Mouse (Mus musculus) embryonic facial prominence, embryonic 13.5 days (tissue): Measurements from ENCODE around the gene Gab2. TPM values are rescaled to one million over a fixed set of nuclear protein-coding genes. Genes with fewer than 3 reads are reported as not detected.

Experiments used
- ATAC-seq: fragments of 200-750 bp; cut with Nextera tagmentation; 2 replicates; pipeline ENCODE4 v1.8.0; 2017; ENCODE audit warnings: low read depth; ENCODE audit not compliant: insufficient number of reproducible peaks, insufficient read depth, low FRiP score, low TSS enrichment
- H3K27ac ChIP-seq: fragments of 300-500 bp; sonication (generic); 2 replicates; pipeline ENCODE4 v1.5.1; 2015; ENCODE audit warnings: moderate library complexity, mild to moderate bottlenecking, inconsistent platforms
- H3K27me3 ChIP-seq: fragments of 300-500 bp; sonication (generic); 2 replicates; pipeline ENCODE4 v1.6.1; 2015; ENCODE audit warnings: mild to moderate bottlenecking, inconsistent platforms
- H3K36me3 ChIP-seq: fragments of 300-500 bp; sonication (generic); 2 replicates; pipeline ENCODE4 v1.6.1; 2015; ENCODE audit warnings: mild to moderate bottlenecking, inconsistent platforms
- H3K4me1 ChIP-seq: fragments of 300-500 bp; sonication (generic); 2 replicates; pipeline ENCODE4 v1.6.1; 2015; ENCODE audit warnings: inconsistent platforms
- H3K4me2 ChIP-seq: fragments of 300-500 bp; sonication (generic); 2 replicates; pipeline ENCODE4 v1.6.1; 2015; ENCODE audit warnings: moderate library complexity, mild to moderate bottlenecking, inconsistent platforms
- H3K4me3 ChIP-seq: fragments of 300-500 bp; sonication (generic); 2 replicates; pipeline ENCODE4 v1.5.1; 2015; ENCODE audit warnings: mild to moderate bottlenecking, inconsistent platforms
- H3K9ac ChIP-seq: fragments of 300-500 bp; sonication (generic); 2 replicates; pipeline ENCODE4 v1.6.1; 2015; ENCODE audit warnings: mild to moderate bottlenecking, inconsistent platforms
- H3K9me3 ChIP-seq: fragments of 300-500 bp; sonication (generic); 2 replicates; pipeline ENCODE4 v1.6.1; 2016; ENCODE audit warnings: inconsistent platforms
- WGBS: fragments of 180-500 bp; shearing (Covaris S2); methylation state at CpG from one replicate; pipeline ENCODE4 v1.1.7; 2015; ENCODE audit warnings: mixed read lengths; 5-methylcytosine and 5-hydroxymethylcytosine counted together
- polyA plus RNA-seq: library from polyadenylated mRNA; unstranded; fragments of >200 nt; fragmentation: Nextera tagmentation; extraction: Ambion mirVana; gene quantifications from 2 replicates; pipeline ENCODE4 v1.2.1, GENCODE M21; 2015

The Gab2 gene
- polyA plus RNA-seq, 1 experiment from 2014 or later: 4.9 TPM

DNA sequence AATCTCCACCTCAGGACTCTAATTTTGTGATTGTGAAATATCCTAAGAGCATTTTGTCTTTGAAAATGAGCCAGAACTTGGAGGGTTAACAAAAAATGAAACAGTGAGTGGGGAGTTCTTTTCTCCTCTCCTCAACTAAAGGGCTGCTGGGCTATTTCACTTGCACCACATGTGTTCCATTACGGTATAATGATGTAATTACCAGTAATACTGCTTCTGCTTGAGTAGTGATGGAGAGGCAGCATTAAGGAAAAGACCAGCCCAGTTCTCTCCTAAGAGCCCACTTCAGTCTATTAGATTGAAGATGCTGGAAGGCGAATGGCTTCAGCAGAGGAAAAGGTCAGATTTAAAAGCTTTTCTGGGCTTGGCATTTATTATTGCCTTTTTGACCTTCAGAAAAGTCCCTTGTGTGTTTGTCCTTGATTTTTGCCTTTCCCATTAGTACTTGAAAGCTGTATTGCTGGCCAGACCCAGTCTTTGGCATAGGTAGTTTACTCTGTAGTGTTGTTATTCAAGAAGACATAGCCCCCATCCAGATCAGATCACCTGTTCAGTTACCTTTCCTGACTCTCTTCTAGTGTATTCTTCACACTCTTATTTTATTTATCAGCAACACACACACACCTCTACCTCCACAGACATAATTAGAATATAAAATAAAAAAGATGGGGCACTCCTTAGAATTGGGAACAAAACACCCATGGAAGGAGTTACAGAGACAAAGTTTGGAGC, 69.9 kb downstream of the Gab2 start:
- no peak overlapping the region for H3K4me2 ChIP-seq
- H3K27me3 ChIP-seq: no peaks in the 10 kb centered on the region
- no peak overlapping the region for H3K27ac ChIP-seq
- H3K4me3 ChIP-seq: no peak overlapping the region
- WGBS: 35% methylated on average over 2 of the region's 2 CpGs
- ATAC-seq: no peak; the same call in 1 of the 2 replicates
- H3K4me1 ChIP-seq: peaks cover 19% of the 10 kb centered on the region
- no peaks in the 10 kb centered on the region for H3K36me3 ChIP-seq
- H3K9ac ChIP-seq: no peak overlapping the region
- no peaks in the 10 kb centered on the region for H3K9me3 ChIP-seq

DNA sequence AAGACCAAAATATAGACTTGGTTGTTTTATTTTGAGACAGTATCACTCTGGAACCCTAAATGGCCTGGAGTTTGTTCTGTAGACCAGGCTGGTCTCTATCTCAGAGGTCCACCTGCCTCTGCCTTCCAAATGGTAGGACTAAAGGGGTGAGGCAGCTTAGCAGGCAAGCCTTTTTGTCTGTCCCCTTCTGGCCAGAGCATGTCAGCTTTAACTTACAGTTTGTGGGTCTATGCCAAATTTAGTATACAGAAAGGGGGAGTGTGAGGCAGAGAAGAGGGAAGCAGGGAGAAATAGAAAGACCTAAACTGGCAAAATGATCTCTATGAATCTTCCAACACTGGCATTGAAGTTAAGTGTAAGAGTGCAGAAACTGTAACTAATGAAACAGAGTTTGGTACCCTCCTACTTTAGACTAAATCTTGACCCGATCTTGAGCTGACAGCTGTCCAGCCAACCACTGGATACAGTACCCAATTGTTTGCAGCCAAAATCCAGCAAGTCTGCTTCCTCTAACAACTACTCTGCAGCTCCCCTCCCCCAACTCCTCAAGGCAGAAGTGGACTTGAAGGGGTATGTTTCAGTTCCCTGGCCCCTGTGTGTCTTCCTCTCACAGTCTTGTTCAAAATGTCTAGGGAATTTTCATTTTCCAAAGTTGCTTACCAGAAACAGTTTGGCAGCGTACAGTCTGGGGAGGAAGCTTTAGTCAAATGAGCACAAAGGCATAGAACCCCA, 73.5 kb downstream of the Gab2 start:
- Histone ChIP-seq H3K4me2 (no peak overlapping the region), H3K9ac (no peak overlapping the region), H3K4me1 (peaks cover 19% of the 10 kb centered on the region), H3K36me3 (no peaks in the 10 kb centered on the region), H3K27ac (peak overlapping the region; percentile 1; the same call in 1 of the 2 replicates), H3K27me3 (no peaks in the 10 kb centered on the region), H3K4me3 (no peak overlapping the region), H3K9me3 (no peaks in the 10 kb centered on the region)
- no peak for ATAC-seq
- WGBS: 40% methylated on average over 2 of the region's 2 CpGs

DNA sequence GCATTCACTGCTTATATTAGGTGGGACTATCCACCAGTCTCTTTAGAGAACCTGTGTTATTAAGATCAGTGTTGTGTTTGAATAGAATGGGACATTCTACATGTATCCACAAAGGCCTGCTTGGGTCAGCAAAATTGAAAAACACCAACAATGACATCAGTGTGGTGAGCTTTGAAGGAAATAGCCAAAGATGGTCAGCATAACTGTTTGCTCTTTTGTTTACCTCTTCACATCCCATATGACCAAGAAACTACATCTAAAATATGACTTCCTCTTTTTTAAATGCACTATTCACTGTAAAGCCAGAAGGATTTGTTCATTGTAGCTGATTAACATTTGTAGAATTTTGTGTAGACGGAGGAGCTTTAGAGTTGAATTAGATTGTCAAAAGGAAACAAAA, 82.9 kb downstream of the Gab2 start:
- no peak overlapping the region for H3K9ac ChIP-seq
- H3K4me3 ChIP-seq: no peak overlapping the region
- no peaks in the 10 kb centered on the region for H3K4me1 ChIP-seq
- no peaks in the 10 kb centered on the region for H3K27me3 ChIP-seq
- ATAC-seq: no peak
- H3K36me3 ChIP-seq: no peaks in the 10 kb centered on the region
- no peak overlapping the region for H3K27ac ChIP-seq
- no peaks in the 10 kb centered on the region for H3K9me3 ChIP-seq
- no peak overlapping the region for H3K4me2 ChIP-seq
- 71% methylated on average over 1 of the region's 1 CpGs for WGBS

DNA sequence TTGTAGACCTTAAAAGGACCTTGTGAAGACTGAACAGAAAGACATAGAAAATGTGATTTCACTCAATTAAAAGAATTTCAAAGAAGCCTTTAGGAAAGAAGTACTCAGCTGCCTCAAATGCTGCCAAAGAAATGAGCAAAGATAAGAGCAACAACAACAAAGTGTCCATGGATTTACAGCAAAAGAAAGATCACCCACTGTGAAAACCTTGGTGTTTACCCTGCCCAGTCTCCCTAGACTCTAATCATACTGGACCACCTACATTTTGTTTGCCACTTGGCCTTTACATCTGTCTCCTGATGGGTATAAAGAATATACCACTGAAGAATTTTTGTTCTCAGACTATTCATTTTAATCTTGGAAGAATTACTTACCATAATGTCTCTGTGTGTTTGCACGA, 89.7 kb downstream of the Gab2 start:
- Histone ChIP-seq H3K27me3 (no peaks in the 10 kb centered on the region), H3K9me3 (no peaks in the 10 kb centered on the region), H3K4me2 (no peak overlapping the region), H3K4me1 (no peaks in the 10 kb centered on the region), H3K4me3 (no peak overlapping the region), H3K27ac (no peak overlapping the region), H3K36me3 (no peaks in the 10 kb centered on the region), H3K9ac (no peak overlapping the region)
- WGBS: 90% methylated on average over 1 of the region's 1 CpGs
- ATAC-seq: no peak

DNA sequence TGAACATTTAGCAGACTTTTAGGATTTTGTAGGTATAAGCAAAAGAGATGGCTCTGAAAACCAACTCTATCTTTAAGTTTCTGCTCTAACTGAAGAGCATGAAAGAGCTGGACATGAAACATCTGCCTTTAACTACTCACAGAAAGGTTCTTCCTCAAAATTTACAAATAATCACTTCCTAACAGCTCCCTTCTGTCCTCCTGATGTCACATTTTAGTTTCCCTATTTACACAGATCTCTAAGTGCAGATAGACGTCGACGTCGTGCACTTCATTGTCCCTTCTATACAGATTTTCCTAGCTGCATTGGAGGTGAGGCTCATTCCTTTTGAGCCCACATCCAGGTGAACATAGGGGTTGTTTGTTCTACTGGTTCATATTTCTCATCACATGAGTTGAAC, 90.3 kb downstream of the Gab2 start:
- no peaks in the 10 kb centered on the region for H3K9me3 ChIP-seq
- H3K27me3 ChIP-seq: no peaks in the 10 kb centered on the region
- H3K4me3 ChIP-seq: no peak overlapping the region
- no peak overlapping the region for H3K27ac ChIP-seq
- WGBS: 73% methylated on average over 4 of the region's 4 CpGs
- no peak overlapping the region for H3K4me2 ChIP-seq
- no peaks in the 10 kb centered on the region for H3K4me1 ChIP-seq
- no peak overlapping the region for H3K9ac ChIP-seq
- no peak for ATAC-seq
- no peaks in the 10 kb centered on the region for H3K36me3 ChIP-seq

DNA sequence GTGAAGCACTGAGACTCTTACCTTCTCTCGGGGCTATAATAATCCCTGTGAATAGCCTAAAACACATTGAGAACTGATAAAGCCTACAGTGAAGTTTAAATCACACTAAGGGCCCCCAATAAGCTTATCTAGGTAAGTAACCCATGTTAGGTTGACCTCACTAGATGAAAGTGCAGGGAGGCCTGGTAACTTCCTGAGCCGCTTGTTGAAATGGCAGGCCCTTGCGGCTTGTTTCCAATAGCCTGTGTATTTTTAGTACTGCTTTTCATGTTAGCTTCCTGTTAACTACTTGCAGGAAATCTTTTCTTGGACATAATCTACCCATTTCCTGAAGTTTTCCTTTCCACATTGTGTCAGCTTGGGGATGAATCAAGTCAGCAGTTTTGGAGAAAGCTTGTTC, 90.7 kb downstream of the Gab2 start:
- Histone ChIP-seq H3K9ac (no peak overlapping the region), H3K4me1 (no peaks in the 10 kb centered on the region), H3K36me3 (no peaks in the 10 kb centered on the region), H3K4me3 (no peak overlapping the region), H3K9me3 (no peaks in the 10 kb centered on the region), H3K27me3 (no peaks in the 10 kb centered on the region), H3K4me2 (no peak overlapping the region), H3K27ac (no peak overlapping the region)
- 70% methylated on average over 3 of the region's 3 CpGs for WGBS
- no peak for ATAC-seq

DNA sequence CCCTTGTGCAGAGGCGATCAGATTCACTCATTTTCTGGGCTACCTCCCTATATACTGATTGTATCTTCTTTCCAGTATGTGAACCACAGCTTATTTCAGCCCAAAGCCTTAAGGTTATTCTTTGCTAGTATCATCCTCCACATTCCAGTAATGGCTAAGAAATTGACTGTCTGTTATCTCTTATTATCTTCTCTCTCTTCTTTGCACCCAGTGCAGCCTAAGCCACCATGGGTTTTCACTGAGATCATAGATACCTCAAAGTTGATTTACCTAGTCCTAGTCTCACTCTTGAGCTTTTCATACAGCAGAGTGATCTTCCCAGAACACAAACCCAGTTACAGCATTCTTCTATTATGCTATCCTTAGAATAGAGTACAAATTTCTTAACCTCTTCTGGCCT, 100.5 kb downstream of the Gab2 start:
- H3K4me1 ChIP-seq: peaks cover 10% of the 10 kb centered on the region
- H3K36me3 ChIP-seq: no peaks in the 10 kb centered on the region
- 94% methylated on average over 1 of the region's 1 CpGs for WGBS
- H3K4me3 ChIP-seq: no peak overlapping the region
- H3K9ac ChIP-seq: no peak overlapping the region
- H3K27me3 ChIP-seq: no peaks in the 10 kb centered on the region
- no peak for ATAC-seq
- H3K9me3 ChIP-seq: no peaks in the 10 kb centered on the region
- no peak overlapping the region for H3K27ac ChIP-seq
- no peak overlapping the region for H3K4me2 ChIP-seq

DNA sequence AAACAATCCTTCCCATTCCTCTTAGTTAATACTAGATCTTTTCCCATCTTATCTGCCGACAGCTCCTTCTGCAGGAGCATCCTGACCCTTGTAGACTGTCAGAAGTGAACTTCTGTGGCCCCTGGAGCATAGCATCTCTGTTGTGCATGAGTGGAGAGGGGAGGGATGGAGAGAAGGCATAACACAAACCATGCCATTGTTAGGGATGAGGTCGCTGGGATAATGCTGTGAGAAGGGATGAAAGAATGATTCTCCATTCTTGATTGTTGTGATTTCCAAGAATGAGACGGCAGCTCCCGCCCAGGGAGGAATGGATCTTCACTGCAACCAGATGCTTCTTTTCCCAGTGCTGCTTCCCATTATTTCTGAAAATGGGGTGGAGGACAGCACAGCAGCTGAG, 102.0 kb downstream of the Gab2 start:
- H3K4me2 ChIP-seq: no peak overlapping the region
- no peaks in the 10 kb centered on the region for H3K36me3 ChIP-seq
- 22% methylated on average over 4 of the region's 4 CpGs for WGBS

DNA sequence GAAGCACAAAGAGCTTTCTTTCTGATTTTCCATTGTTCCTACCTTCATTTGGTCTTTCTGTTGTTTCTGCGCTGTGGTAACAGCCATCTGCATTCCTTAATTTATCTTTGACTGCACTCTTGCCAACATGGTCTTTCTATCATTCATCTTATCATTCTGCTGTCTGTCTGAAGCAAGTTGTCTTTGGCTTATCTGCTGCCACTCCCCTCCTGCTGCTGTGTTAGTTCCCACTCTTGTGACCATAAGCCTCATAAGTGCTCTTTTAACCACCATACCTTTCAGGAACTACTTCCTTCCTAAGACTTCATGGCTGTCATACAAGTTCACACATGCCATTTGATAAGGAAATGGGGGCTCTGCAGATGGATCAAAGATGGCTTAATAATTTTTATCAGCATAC, 102.6 kb downstream of the Gab2 start:
- Histone ChIP-seq H3K9ac (no peak overlapping the region), H3K4me1 (peaks cover 14% of the 10 kb centered on the region), H3K4me3 (no peak overlapping the region), H3K36me3 (no peaks in the 10 kb centered on the region), H3K4me2 (no peak overlapping the region), H3K27ac (no peak overlapping the region), H3K27me3 (no peaks in the 10 kb centered on the region), H3K9me3 (no peaks in the 10 kb centered on the region)
- ATAC-seq: no peak
- 79% methylated on average over 1 of the region's 1 CpGs for WGBS

More for the DNA sequence above, 102.0 kb downstream of the Gab2 start:
- H3K9me3 ChIP-seq: no peaks in the 10 kb centered on the region
- no peak for ATAC-seq
- H3K9ac ChIP-seq: no peak overlapping the region
- peaks cover 12% of the 10 kb centered on the region for H3K4me1 ChIP-seq
- no peak overlapping the region for H3K27ac ChIP-seq
- no peaks in the 10 kb centered on the region for H3K27me3 ChIP-seq
- H3K4me3 ChIP-seq: no peak overlapping the region

DNA sequence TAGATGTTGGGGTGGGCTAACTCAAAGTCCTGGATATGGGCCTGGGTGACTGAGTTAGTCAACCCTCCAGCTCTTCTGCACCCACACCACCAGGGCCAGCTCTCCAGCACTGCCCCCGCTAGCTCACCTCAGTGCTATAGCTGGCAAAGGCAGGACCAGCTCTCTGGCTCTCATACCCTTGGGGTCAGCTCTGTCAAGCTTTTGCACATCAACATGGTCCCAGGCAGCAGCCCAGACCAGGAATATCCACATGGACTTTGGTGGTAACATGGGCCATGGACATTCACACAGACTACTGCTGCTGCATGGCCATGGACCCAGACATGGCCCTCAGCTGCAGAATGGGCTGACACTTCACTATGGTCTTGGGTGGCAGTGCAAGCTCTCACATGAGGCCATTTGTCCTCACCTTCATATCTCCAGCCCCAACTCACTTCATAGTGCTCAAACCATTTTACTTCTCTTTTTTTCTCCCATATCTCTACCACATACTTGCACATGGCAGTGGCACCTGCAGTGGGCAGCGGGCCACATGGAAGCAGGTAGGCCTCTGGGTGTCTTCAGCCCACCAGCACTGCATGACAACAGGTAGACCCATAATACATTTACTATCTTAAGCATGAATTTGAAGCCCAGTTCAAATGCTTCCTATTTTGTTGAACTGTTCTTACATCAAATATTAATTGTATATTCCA, 106.1 kb downstream of the Gab2 start:
- no peaks in the 10 kb centered on the region for H3K27me3 ChIP-seq
- H3K36me3 ChIP-seq: no peaks in the 10 kb centered on the region
- no peak overlapping the region for H3K4me3 ChIP-seq
- no peak overlapping the region for H3K27ac ChIP-seq
- 95% methylated on average over 2 of the region's 2 CpGs for WGBS
- ATAC-seq: no peak
- H3K9me3 ChIP-seq: no peaks in the 10 kb centered on the region
- no peak overlapping the region for H3K9ac ChIP-seq
- no peak overlapping the region for H3K4me2 ChIP-seq
- H3K4me1 ChIP-seq: peaks cover 18% of the 10 kb centered on the region

DNA sequence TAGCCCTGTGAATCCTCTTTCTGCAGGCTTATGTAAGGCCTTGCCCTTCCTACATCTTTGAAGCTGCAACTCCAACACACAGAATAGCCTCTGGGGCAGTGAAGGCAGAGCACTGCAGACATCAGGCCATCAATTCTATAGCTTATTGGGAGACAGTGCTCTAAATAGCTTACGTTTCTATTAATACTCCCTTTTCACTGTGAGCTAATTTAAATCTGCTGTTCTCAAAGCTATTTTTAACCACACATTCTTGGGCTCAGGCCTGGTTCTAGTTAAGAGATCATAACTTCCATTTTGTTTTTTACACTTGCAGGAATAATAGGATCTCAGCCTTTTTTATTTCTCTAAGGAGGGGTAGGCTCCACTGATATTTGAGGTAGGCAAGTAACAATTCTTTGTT, 107.7 kb downstream of the Gab2 start:
- Histone ChIP-seq H3K4me3 (no peak overlapping the region), H3K36me3 (no peaks in the 10 kb centered on the region), H3K4me1 (peaks cover 9% of the 10 kb centered on the region; the same call in 1 of the 2 replicates), H3K9ac (no peak overlapping the region), H3K9me3 (no peaks in the 10 kb centered on the region), H3K27me3 (no peaks in the 10 kb centered on the region), H3K27ac (no peak overlapping the region), H3K4me2 (no peak overlapping the region)
- WGBS: 12% methylated on average over 1 of the region's 1 CpGs
- no peak for ATAC-seq

DNA sequence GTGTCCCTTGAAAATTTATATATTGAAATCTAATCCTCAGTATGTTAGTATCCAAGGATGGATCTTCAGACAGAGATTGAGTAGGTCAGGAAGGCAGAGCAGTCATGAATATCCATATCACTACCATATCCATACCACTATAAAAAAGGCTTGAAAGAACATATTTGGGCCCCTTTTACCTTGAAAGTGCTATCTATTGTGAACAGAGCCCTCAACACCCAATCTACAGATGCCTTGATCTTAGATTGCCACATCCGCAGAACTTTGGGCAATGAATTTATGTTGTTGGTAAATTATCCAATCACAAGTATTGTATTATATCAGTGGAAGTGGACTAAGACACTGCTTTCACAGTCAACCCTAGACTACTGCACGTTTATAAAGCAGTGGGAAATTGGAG, 122.5 kb downstream of the Gab2 start:
- Histone ChIP-seq H3K4me2 (no peak overlapping the region), H3K4me3 (no peak overlapping the region), H3K36me3 (no peaks in the 10 kb centered on the region), H3K27me3 (no peaks in the 10 kb centered on the region), H3K4me1 (no peaks in the 10 kb centered on the region), H3K9me3 (no peaks in the 10 kb centered on the region), H3K27ac (no peak overlapping the region), H3K9ac (no peak overlapping the region)
- WGBS: 79% methylated on average over 2 of the region's 2 CpGs
- no peak for ATAC-seq
